Mouse (Mus musculus) cerebellum, adult 8-10 months (tissue): Measurements from ENCODE around the gene Aak1.
"Not testable (repeated sequence)": the region's sequence is repeated elsewhere in the genome, so short reads cannot be mapped to it uniquely, and the experiment has no call there.

Experiments
- DNase-seq: peaks from one replicate; pipeline ENCODE4 v3.0.0; 2022

The Aak1 gene

GRCm38 (mm10) chr6:87032401-87032800, 183.1 kb downstream of the Aak1 start:
- no peak for DNase-seq

- no peak for DNase-seq
Observed at GRCm38 (mm10) chr6:87034395-87034794, 185.1 kb downstream of the Aak1 start.

DNA sequence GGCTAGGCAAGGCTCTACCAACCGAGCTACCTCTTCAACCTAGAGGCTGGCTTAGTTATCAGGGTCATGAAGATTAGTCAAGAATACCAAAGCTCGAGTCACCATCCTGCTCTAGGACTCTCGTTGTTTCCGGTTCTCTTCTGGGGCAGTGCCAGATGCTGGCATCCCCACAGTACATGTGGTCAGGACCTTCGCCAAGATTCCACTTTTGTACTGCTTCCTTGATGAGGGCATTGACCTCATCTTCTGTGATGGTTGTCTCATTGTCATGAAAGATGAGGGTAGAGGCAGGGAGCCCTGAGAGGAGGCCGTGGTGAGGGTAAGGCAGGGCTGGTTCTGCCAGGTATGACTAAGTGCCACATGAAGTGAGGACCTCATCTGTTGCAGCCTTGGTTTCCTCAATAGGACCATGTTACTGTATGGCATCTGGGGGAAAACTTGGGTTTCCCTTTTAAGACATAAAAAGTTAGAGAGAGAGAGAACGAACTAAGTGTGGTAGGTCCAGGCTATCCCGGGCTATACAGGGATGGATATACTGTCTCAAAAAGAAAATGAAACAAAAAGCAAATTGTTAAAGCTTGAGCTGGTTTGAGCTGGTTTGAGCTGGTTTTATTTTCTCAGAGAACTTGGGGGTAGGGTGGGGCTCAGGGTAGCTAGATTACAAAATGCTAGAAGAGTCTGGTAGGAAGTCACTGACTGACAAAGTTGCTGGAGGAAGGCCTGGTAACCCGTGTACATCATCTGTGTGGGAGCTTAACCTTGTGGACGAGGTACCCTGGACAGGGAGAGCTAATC, 188.7 kb downstream of the Aak1 start:
- DNase-seq: no peak

GRCm38 (mm10) chr6:87039161-87039560, 189.8 kb downstream of the Aak1 start:
- DNase-seq: no peak

DNA sequence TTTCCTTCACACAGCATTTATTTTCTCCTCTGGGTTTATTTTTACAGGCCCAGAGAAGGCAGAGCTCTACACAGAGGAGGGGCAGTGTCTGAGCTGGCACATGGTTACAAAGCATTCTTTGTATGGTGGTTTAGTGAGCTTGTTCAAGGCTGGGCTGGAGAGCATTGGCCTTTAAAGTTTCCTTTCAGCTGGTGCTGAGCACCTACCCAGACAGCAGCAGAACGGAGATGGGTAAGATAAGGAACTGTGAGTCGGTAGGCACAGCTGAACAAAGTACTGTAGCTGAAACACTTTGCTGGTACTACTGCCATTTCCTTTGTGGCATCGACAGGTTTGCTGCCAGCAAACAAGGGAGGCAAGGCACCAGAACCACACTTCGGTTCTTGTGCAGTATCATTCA, 191.7 kb downstream of the Aak1 start:
- DNase-seq: no peak

GRCm38 (mm10) chr6:87041431-87041830, 192.1 kb downstream of the Aak1 start:
- DNase-seq: no peak

GRCm38 (mm10) chr6:87042004-87042336, 192.7 kb downstream of the Aak1 start:
- no peak for DNase-seq

DNA sequence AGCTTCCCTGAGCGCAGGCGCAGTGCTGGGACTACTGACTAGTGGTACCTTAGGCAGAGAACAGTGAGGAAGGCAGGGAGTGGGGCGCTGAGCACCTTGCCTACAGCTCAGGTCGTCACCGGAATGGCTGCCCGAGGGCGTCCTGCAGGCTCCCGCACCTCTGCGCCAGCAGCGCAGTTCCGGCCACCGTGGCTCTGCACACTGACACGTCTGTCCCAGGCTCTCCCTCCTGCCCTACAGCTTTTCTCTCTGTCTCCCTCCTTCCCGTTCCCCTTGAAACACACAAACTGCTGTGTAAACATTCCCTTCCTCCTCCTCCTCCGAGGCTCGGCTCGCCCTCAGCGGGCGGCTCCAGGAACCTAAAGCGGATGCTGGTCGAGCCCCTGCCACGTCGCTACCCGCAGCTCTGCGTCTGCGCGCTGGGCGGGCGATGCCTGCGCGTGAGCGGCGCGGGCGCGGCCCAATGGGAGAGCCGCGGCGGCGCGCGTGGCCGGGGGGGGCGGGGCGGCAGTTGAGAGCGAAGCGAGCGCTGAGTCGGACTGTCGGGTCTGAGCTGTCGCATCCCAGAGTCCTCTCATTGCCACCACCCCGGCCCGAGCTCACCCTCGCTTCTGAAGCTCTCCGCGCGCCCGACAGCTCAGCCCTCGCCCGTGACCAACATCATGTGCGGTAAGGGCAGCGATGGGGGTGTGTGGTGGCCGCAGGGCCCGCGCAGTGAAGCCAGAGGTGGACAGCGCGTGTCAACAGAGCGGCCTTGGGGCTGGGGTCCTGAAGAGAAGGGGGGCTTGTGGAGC, 193.2 kb downstream of the Aak1 start, which contains the start of gene Gfpt1:
Gene Gfpt1, plus strand, starts transcription at position 510 of the 794 bp plus-strand sequence.
- peak; percentile 93 for DNase-seq

DNA sequence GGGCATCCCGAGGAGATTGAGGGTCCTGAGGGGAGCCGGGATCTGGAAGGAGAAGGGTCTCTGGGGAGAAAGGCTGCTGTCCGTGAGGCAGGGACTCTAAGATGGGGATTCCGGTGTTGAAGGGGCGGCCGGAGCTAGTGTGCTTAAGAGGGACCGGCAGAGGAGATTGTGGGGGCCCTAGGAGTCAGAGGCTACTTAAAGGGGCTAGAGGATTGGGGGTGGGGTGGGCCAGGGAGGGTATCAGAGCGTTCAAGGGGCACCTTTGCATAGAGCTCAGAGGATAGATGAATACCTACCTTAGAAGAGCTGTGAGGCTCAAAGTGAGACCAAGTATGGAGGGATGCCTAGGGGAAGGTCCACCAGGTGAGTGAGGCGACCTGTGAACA, 193.8 kb downstream of the Aak1 start:
- DNase-seq: no peak

DNA sequence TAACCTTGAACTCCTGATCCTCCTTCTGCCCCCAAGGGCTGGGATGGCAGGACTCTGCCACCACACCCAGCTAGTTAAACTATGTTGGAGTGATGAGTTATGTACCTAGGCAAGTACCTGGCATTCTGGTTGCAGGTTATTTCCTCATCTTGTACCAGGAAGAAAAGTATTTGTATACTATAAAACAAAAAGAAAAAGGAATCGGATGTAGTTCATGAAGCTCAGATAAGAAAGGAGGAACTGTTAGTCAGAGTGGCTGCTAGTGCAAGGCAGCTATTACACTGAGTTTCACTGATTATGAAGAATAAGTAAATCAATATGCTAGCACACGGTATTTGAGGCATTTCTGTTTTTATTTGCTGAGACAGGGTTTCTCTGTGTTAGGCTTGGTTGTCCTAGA, 195.6 kb downstream of the Aak1 start:
- no peak for DNase-seq

DNA sequence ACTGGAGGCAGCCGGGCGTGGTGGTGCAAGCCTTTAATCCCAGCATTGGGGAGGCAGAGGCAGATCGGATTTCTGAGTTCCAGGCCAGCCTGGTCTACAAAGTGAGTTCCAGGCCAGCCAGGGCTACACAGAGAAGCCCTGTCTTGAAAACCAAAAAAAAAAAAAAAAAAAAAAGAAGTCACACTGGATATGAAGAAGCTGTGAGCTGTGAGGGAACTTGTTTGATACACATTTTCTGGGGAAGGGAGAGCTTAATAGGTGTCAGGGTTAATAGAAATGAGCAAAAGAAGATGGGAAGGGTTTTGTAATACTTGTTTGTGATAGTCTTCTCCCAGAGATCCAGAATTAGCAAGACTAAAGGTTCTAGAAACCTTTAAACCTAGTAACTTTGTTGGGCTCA, 196.2 kb downstream of the Aak1 start:
- DNase-seq: no peak

DNA sequence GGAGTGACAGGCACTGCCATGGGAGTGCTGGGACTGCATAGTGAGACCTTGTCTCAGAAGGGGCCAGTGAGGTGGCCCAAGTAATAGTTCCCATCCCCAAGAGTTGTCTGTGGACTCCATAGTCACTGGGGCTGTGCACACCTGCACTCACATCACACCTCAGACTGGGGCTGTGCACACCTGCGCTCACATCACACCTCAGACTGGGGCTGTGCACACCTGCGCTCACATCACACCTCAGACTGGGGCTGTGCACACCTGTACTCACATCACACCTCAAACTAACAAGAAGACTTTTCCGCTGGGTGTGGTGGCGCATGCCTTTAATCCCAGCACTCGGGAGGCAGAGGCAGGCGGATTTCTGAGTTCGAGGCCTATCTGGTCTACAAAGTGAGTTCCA, 199.4 kb downstream of the Aak1 start:
- not testable (repeated sequence) for DNase-seq

DNA sequence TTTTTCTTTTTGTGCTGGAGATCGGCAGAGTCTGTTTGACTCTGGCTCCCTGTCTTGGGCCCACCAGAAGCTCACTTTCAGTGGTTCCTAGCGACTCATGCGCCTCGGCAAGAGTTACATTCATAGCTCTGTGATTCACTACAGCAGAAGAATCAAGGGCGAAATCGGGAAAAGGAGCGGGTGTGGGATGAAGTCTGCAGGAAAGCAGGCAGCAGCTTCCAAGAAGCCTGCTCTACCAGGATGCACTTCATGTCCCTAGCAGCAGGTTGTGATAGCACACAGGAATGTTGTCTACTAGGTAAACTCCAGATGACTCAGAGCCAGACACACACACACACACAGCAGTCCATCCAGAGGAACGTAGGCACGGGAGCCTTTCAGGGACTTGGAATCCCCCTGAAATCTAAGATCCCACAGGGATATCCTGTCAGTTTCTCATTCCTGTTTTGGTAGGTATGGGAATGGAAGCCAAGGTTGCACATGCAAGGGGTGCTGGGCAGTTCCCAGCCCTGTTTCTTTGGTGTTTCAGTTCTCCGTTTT, 202.6 kb downstream of the Aak1 start:
- no peak for DNase-seq
